Mouse (Mus musculus): ENCODE data around the gene Golga4.

GRCm38 (mm10) chr9:118458039-118458438 is 48.0 kb upstream of the Golga4 start:
- TF ChIP-seq CTCF (conservative IDR thresholded peaks at IDR 0.05; ENCODE audit: insufficient read depth, insufficient read length, low read depth, low read length), result no peak
- TF ChIP-seq POLR2A (IDR thresholded peaks at IDR 0.05; ENCODE audit: low read depth, low read length), result no peak

All from kidney, adult 2 months (tissue).